Mouse (Mus musculus) left cerebral cortex, postnatal 36 days (tissue): ENCODE results near the gene Zfp981. TPM values are rescaled to one million over a fixed set of nuclear protein-coding genes. Genes with fewer than 3 reads are reported as not detected.

Experiments used
- total RNA-seq, 2 experiments: library from RNA; stranded (reverse); gene quantifications; 2 replicates each; pipeline ENCODE4 v1.2.3; 2021

Zfp981 gene
- total RNA-seq, 2 experiments from 2014 or later, result 0.17 TPM; not detected in 1

Other genes starting within 250 kb of the Zfp981 start
- gene Zfp992, start 53.0 kb upstream of the Zfp981 start, total RNA-seq, result 1 to 10 TPM; 3.4 to 3.8 TPM
- gene Zfp993, start 108.9 kb downstream of the Zfp981 start, total RNA-seq, result 1 to 10 TPM; 4.5 to 5.0 TPM